Mouse (Mus musculus) intestine, embryonic 15.5 days (tissue): ENCODE data around the gene Pim2. TPM values are rescaled to one million over a fixed set of nuclear protein-coding genes. Genes with fewer than 3 reads are reported as not detected.
"Not testable (repeated sequence)": the region's sequence is repeated elsewhere in the genome, so short reads cannot be mapped to it uniquely, and the experiment has no call there.

ENCODE experiments used
- ATAC-seq: fragments of 200-750 bp; cut with Nextera tagmentation; 2 replicates; pipeline ENCODE4 v1.8.0; 2017; ENCODE audit warnings: moderate TSS enrichment, moderate library complexity
- H3K27ac ChIP-seq: fragments of 300-500 bp; sonication (generic); 2 replicates; pipeline ENCODE4 v1.5.1; 2015; ENCODE audit warnings: mild to moderate bottlenecking, inconsistent platforms
- H3K27me3 ChIP-seq: fragments of 300-500 bp; sonication (generic); replicated peaks from 2 replicates; pipeline ENCODE4 v1.6.1; 2015; ENCODE audit warnings: inconsistent platforms
- H3K36me3 ChIP-seq: fragments of 300-500 bp; sonication (generic); 2 replicates; pipeline ENCODE4 v1.6.1; 2015; ENCODE audit warnings: inconsistent platforms
- H3K4me1 ChIP-seq: fragments of 300-500 bp; sonication (generic); replicated peaks from 2 replicates; pipeline ENCODE4 v1.6.1; 2015; ENCODE audit warnings: inconsistent platforms
- H3K4me2 ChIP-seq: fragments of 300-500 bp; sonication (generic); replicated peaks from 2 replicates; pipeline ENCODE4 v1.6.1; 2015; ENCODE audit warnings: mild to moderate bottlenecking, inconsistent platforms
- H3K4me3 ChIP-seq: fragments of 300-500 bp; sonication (generic); replicated peaks from 2 replicates; pipeline ENCODE4 v1.5.1; 2015; ENCODE audit warnings: inconsistent platforms
- H3K9ac ChIP-seq: fragments of 300-500 bp; sonication (generic); 2 replicates; pipeline ENCODE4 v1.6.1; 2015; ENCODE audit warnings: inconsistent platforms
- H3K9me3 ChIP-seq: fragments of 300-500 bp; sonication (generic); 2 replicates; pipeline ENCODE4 v1.6.1; 2016; ENCODE audit warnings: inconsistent platforms
- WGBS: fragments of 180-500 bp; shearing (Covaris S2); methylation state at CpG from one replicate; pipeline ENCODE4 v1.1.7; 2015; 5-methylcytosine and 5-hydroxymethylcytosine counted together
- polyA plus RNA-seq: library from polyadenylated mRNA; unstranded; fragments of >200 nt; fragmentation: Nextera tagmentation; extraction: Ambion mirVana; gene quantifications from 2 replicates; pipeline ENCODE4 v1.2.1, GENCODE M21; 2015

Gene Pim2
- polyA plus RNA-seq, 1 experiment from 2014 or later = 11.3 TPM

DNA sequence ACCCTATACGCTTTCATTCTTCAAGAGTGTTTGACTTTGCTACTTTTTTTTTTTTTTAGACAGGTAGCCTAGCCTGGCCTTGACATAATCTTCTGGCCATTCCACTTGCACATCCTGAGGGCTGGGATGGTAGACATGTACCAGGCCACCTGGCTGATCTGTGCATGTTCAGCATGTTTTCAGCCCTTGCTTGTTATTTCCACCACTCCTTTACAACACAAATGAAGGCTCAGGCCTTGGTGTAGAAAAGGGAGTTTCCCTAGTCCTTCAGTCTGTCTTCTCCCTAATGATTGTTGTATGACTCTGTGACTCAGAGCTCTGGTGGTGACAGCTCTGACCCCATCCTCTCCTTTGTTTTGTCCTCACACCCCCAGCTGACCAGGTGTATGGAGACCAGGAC, 10.9 kb upstream of the Pim2 start:
- Histone ChIP-seq H3K27ac (no peak overlapping the region), H3K4me2 (no peak overlapping the region), H3K27me3 (no peaks in the 10 kb centered on the region), H3K4me3 (no peak overlapping the region), H3K9me3 (no peaks in the 10 kb centered on the region), H3K9ac (no peak overlapping the region), H3K36me3 (no peaks in the 10 kb centered on the region), H3K4me1 (no peaks in the 10 kb centered on the region)
- ATAC-seq = no peak
- 87% methylated on average over 1 of the region's 1 CpGs for WGBS

DNA sequence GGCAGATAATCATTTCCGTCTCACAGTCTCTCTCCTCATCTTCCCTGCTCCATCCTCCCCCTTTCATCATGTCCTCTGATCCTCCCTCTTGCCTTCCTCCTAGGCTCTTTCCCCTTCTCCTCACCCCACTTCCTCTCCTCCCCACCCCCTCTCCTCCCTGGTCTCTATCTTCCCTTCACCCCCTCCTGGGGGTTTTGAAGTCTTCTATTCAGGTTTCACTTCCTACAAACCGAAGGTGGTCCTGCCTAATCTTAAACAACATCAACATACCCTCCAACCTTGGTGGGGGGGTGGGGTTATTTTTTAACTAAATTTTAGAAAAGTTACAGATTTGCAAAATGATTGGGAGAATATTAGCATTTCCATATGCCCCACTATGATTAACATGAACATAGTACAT, 9.6 kb upstream of the Pim2 start:
- WGBS = 56% methylated on average over 2 of the region's 2 CpGs
- no peak overlapping the region for H3K4me3 ChIP-seq
- no peak for ATAC-seq
- H3K9me3 ChIP-seq = no peaks in the 10 kb centered on the region
- H3K4me2 ChIP-seq = no peak overlapping the region
- no peaks in the 10 kb centered on the region for H3K4me1 ChIP-seq
- H3K27me3 ChIP-seq = no peaks in the 10 kb centered on the region
- H3K9ac ChIP-seq = no peak overlapping the region
- H3K36me3 ChIP-seq = 0 out of 2 replicates have a peak, but pooled peaks cover 2% of the 10 kb centered on the region
- H3K27ac ChIP-seq = no peak overlapping the region

DNA sequence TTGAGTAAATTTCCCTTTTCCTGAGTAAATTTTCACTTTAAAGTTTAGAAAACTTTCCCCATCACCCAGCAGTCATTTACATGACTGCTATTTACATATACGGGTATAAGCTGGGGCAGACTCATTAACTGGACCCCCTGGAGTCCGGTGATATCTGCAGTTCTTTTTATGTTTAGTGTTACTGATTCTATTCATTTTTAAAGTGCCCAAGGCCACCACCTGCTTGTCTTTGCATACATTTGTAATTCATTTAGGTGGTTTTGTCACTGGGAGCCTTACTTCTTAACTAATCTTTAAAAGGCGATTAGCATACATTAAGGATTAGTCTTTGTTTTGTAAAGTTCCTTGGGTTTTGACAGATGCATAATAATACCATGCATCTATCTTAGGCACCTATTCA, 8.2 kb upstream of the Pim2 start:
- Histone ChIP-seq H3K36me3 (0 out of 2 replicates have a peak, but pooled peaks cover 2% of the 10 kb centered on the region), H3K9me3 (no peaks in the 10 kb centered on the region), H3K4me2 (no peak overlapping the region), H3K27me3 (no peaks in the 10 kb centered on the region), H3K4me3 (no peak overlapping the region), H3K4me1 (no peaks in the 10 kb centered on the region), H3K9ac (no peak overlapping the region), H3K27ac (no peak overlapping the region)
- whole genome bisulfite sequencing = 34% methylated on average over 3 of the region's 3 CpGs
- ATAC-seq = no peak

DNA sequence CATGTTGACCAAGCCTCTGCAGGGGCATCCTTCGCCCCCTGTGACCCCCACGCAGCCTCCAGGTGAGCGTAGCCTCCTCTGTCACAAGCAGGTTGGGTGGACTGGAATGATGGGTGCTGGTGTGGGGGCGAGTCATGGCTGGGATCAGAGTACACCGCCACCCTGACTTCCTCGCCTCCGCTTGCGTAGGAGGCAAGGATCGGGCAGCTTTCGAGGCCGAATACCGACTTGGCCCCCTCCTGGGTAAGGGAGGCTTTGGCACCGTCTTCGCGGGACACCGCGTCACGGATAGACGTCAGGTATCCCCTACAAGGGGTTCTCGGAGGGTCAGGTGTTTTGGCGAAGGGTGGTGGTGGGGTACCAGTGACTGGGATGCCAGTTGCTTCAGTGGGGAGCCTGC, 433 bp downstream of the Pim2 start:
- Histone ChIP-seq H3K9ac (peak overlapping the region; percentile 54), H3K36me3 (no peaks in the 10 kb centered on the region), H3K4me3 (peak overlapping the region; percentile 45), H3K27me3 (no peaks in the 10 kb centered on the region), H3K4me1 (no peaks in the 10 kb centered on the region), H3K27ac (no peak overlapping the region), H3K4me2 (peak overlapping the region; percentile 85), H3K9me3 (no peaks in the 10 kb centered on the region)
- ATAC-seq = peak; percentile 42
- WGBS = 16% methylated on average over 21 of the region's 21 CpGs

DNA sequence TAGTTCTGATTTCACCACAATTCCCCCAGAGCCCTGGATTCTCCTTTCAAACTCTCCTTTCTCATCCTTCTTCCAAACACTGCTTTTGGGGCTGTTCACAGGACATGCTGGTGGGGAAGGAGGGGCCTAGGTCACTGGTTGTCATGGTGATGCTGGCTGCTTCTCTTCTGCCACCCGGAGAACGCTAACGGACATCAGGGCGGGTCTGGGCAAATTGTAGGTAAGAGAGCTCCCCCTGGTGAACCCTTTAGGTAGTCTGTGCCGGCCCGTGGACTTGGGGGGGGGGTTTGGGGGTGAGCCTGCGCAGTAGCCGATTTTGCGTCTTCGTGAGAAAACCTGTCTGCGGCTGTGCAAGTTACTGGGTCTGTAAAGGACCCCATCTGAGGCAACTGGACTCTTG, 1.8 kb downstream of the Pim2 start:
- no peak overlapping the region for H3K4me3 ChIP-seq
- H3K36me3 ChIP-seq = no peaks in the 10 kb centered on the region
- no peak overlapping the region for H3K9ac ChIP-seq

DNA sequence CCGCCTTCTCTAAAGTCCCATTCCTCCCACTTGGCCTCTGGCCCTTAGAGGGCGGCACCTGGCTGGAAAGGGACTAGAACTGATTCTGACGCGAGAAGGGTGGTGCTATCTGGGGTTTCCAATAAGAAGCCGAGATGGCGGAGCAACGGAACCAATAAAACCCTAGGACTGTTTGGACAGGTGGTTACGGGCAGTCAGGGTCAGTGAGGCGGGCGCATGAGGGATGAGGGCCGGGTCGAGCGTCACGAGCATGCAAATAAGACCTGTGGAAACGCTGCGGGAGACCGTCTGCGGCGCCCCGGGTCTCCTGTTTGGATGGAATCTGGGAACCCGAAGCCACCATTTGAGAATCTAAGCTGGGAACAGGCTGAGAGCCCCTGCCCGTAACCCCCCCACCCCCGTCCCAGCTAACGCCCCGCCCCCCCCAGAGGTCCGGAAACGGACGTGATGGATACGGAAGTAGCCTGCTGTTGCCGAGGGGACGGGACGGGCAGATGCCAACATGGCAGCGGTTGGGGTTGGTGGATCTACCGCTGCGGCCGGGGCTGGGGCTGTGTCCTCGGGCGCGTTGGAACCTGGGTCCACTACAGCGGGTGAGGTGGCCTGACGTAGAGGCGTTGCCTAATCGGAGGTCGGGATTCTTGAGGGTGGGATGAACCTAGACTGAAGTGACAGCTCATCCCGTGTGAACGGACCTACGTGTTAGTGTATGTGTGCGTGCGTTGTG, 5.9 kb downstream of the Pim2 start, which contains the start of gene Slc35a2:
Slc35a2 (plus strand) TSS at position 188 of the 727 bp plus-strand sequence.
- ATAC-seq = peak; percentile 96
- 19% methylated on average over 49 of the region's 49 CpGs for WGBS

More for the DNA sequence above, 1.8 kb downstream of the Pim2 start:
- 20% methylated on average over 11 of the region's 11 CpGs for WGBS
- no peak overlapping the region for H3K27ac ChIP-seq
- H3K9me3 ChIP-seq = no peaks in the 10 kb centered on the region
- no peaks in the 10 kb centered on the region for H3K4me1 ChIP-seq
- peak overlapping the region; percentile 41 for H3K4me2 ChIP-seq
- 0 out of 2 replicates have a peak, but pooled peaks have one; percentile 24 for ATAC-seq
- no peaks in the 10 kb centered on the region for H3K27me3 ChIP-seq

DNA sequence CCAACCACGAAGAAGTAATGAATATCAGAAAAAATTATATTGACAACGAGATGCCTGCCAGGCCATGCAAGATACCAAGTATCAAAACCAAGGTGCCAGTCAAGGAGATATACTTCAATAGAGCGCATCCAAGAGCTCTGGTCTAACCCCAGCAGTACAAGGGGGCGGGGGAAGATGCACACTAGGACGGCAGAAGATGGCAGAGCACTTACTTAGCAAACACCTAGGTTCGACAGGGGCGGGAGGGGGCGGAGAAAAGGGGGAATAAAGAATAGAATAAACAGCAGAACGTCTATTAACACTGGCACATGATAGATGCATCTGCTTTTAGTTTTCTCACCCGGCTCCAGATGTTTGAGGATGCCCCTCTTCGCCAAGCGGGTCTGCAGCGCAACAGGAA, 20.1 kb downstream of the Pim2 start:
- Histone ChIP-seq H3K36me3 (no peaks in the 10 kb centered on the region), H3K27me3 (no peaks in the 10 kb centered on the region), H3K9me3 (no peaks in the 10 kb centered on the region), H3K9ac (peak overlapping the region; percentile 37; the same call in 1 of the 2 replicates), H3K27ac (0 out of 2 replicates have a peak overlapping the region, but pooled peaks have one; percentile 69), H3K4me2 (peak overlapping the region; percentile 53), H3K4me3 (peak overlapping the region; percentile 57), H3K4me1 (no peaks in the 10 kb centered on the region)
- WGBS = 29% methylated on average over 13 of the region's 13 CpGs
- ATAC-seq = no peak

More for the DNA sequence above, 5.9 kb downstream of the Pim2 start, which contains the start of gene Slc35a2:
- Histone ChIP-seq H3K9me3 (no peaks in the 10 kb centered on the region), H3K4me3 (peak within 1 kb of the TSS; percentile 56), H3K27ac (peak within 1 kb of the TSS; percentile 80), H3K9ac (0 out of 2 replicates have a peak within 1 kb of the TSS, but pooled peaks have one; percentile 32), H3K27me3 (no peaks in the 10 kb centered on the region), H3K4me2 (peak within 1 kb of the TSS; percentile 55), H3K36me3 (no peaks in the 10 kb centered on the region), H3K4me1 (no peaks in the 10 kb centered on the region)

DNA sequence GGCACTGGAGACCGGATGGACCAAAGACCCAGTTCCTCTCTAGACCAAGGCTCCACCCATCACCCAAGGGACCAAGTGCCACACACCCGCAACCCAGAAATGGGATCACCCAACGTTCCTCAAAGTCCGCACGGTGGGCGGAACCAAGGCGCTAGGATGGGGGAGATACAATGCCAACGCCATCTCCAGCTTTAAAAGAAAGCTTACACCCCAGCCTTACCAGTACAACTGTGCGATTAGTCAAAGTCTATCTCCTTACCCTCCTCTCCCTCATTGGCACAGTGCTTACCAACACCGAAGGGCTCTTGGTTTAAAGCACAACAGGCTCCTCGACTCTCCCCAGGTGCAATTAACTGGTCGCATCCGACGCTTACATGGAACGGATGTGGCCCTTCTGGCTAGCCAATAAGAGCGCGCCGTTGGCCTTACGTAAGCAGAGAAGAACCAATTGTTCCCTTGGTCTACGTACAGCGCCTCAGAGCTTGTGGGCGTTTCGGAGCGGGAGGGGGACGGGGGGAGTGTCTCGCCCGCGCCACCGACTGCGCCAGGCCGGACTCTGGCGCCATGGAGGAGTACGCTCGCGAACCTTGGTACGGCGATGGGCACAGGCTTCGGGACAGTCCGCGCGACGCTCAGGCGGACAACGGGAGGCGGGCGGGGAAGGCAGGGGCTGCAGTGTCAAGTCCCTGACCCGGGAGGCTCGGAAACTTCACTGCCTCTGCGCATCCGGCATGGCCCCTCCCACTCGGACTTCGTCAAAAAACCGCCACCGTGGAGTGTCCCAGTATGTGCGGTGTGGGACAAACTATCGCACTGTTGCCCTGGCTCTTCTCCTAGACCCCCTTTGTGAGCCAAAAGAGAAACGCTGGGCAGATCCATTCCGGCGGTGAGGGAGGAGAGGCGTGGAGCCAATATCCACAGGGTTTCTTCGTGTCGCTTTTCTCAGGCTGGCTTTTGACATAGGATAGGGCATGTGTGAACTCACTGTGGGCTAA, 21.1 kb downstream of the Pim2 start, which contains the start of the genes Pqbp1 and Timm17b:
Pqbp1 (minus strand) TSS at position 390 of the 995 bp plus-strand sequence.
Timm17b (plus strand) TSS at position 478 of the 995 bp plus-strand sequence.
- H3K9ac ChIP-seq = peak within 1 kb of the TSS; percentile 56
- H3K9me3 ChIP-seq = no peaks in the 10 kb centered on the region
- H3K4me3 ChIP-seq = peak within 1 kb of the TSS; percentile 57
- peak within 1 kb of the TSS; percentile 69; the same call in 1 of the 2 replicates for H3K27ac ChIP-seq
- WGBS = 15% methylated on average over 62 of the region's 62 CpGs
- H3K4me1 ChIP-seq = no peaks in the 10 kb centered on the region
- H3K36me3 ChIP-seq = no peaks in the 10 kb centered on the region
- H3K27me3 ChIP-seq = no peaks in the 10 kb centered on the region
- H3K4me2 ChIP-seq = peak within 1 kb of the TSS; percentile 53
- ATAC-seq = peak; percentile 100

DNA sequence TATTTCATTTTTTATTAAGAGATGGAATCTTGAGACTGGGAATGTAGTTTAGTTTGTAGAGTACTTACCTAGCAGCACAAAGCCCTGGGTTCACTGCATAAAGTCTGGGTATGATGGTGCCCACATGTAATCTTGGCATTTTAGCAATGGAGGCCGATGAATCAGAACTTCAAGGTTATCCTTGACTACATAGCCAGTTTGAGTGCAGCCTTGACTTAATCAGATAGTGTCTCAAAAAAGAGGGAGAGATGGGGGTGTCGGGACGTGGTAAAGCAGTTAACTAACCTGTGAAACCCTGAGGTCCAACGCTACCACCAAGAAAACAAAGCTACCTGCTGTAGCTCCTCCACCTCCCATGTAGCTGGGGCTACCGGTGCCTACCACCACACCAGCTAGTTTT, 26.4 kb downstream of the Pim2 start:
- no peak overlapping the region for H3K27ac ChIP-seq
- H3K4me3 ChIP-seq = no peak overlapping the region
- no peak overlapping the region for H3K4me2 ChIP-seq
- H3K36me3 ChIP-seq = no peaks in the 10 kb centered on the region
- no peaks in the 10 kb centered on the region for H3K9me3 ChIP-seq
- H3K4me1 ChIP-seq = no peaks in the 10 kb centered on the region
- 89% methylated on average over 5 of the region's 5 CpGs for WGBS
- no peak for ATAC-seq
- H3K27me3 ChIP-seq = no peaks in the 10 kb centered on the region
- no peak overlapping the region for H3K9ac ChIP-seq

DNA sequence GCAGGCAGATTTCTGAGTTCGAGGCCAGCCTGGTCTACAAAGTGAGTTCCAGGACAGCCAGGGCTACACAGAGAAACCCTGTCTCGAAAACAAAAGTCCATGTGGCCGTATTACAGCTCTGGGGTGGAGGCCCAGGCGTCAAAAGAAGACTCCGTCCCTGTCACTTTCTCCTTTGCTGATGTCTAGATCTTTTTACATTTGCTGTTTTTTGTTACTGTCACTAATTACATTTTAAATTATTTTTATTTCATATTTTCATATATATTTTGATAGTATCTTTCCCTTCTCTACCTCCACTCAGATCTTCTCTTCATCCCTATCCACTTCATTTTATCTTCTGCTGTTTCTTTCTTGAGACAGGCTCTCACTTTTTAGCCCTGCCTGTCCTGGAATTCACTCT, 29.7 kb downstream of the Pim2 start, which contains the start of gene Gm10491:
Gm10491 (minus strand) TSS at position 101 of the 400 bp plus-strand sequence.
- no peak for ATAC-seq
- no peaks in the 10 kb centered on the region for H3K9me3 ChIP-seq
- H3K4me1 ChIP-seq = no peaks in the 10 kb centered on the region
- 83% methylated on average over 5 of the region's 5 CpGs for WGBS
- H3K4me2 ChIP-seq = no peak within 1 kb of the TSS
- H3K9ac ChIP-seq = no peak within 1 kb of the TSS
- no peak within 1 kb of the TSS for H3K4me3 ChIP-seq
- H3K27ac ChIP-seq = no peak within 1 kb of the TSS
- no peaks in the 10 kb centered on the region for H3K36me3 ChIP-seq
- no peaks in the 10 kb centered on the region for H3K27me3 ChIP-seq

DNA sequence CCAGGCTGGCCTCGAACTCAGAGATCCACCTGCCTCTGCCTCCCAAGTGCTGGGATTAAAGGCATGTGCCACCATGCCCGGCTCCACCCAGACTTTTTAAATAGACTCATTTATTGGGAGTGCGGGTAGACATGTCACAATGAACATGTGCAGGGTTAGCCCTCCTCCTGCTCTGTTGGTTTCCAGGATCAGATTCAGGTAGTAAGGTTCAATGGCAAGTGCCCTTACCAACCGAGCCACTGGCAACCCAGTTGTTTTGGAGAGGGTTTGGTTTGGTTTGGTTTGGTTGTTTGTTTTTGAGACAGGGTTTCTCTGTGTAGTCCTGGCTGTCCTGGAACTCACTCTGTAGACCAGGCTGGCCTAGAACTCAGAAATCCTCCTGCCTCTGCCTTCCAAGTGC, 31.2 kb downstream of the Pim2 start, which contains the start of gene Gm10490:
Gm10490 (plus strand) TSS at position 301 of the 400 bp plus-strand sequence.
- H3K9ac ChIP-seq, H3K9me3 ChIP-seq, H3K4me1 ChIP-seq, ATAC-seq, H3K4me2 ChIP-seq, H3K27me3 ChIP-seq, H3K36me3 ChIP-seq, H3K4me3 ChIP-seq, H3K27ac ChIP-seq: not testable (repeated sequence)
- WGBS = 85% methylated on average over 4 of the region's 4 CpGs

DNA sequence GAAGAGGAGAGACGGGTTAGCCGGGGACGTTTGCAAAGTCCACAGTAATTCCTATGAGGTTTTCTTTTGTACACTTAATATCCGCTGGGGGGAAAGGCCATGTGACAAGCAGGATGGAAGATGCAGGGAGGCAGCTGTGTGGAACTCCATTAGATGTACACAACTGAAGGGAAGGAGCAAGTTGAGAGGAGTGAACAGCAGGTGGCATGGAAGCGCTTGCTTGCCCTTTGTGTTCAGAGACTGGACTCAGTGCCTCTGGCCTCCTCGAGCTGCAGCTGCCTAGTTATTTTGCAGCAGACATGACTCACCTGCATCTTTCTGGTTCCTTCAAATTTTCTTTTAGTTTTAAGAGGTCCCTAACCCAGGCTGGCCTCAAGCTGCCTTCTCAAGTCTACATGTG, 32.4 kb downstream of the Pim2 start:
- 69% methylated on average over 6 of the region's 6 CpGs for WGBS
- no peaks in the 10 kb centered on the region for H3K27me3 ChIP-seq
- H3K27ac ChIP-seq = no peak overlapping the region
- H3K9ac ChIP-seq = no peak overlapping the region
- H3K4me2 ChIP-seq = no peak overlapping the region
- H3K4me1 ChIP-seq = no peaks in the 10 kb centered on the region
- no peaks in the 10 kb centered on the region for H3K36me3 ChIP-seq
- H3K9me3 ChIP-seq = no peaks in the 10 kb centered on the region
- H3K4me3 ChIP-seq = no peak overlapping the region
- no peak for ATAC-seq
